Mouse (Mus musculus): ENCODE measurements around the gene Gm14305. TPM values are rescaled to one million over a fixed set of nuclear protein-coding genes. Genes with fewer than 3 reads are reported as not detected.
"Not testable (repeated sequence)": the region's sequence is repeated elsewhere in the genome, so short reads cannot be mapped to it uniquely, and the experiment has no call there.

The Gm14305 gene
- polyA plus RNA-seq (2021): 22.3 TPM

- ATAC-seq; DNase-seq (ENCODE audit: low read depth, low spot score); POLR2A ChIA-PET; in situ Hi-C loops (cut with MboI; ENCODE audit: low pct_unique_long_range_greater_than_20kb); H3K27me3 ChIP-seq; CTCF ChIA-PET: not testable (repeated sequence)
Measured at GRCm38 (mm10) chr2:176708051-176708450, at the start of gene Gm14305. Gm14305 (plus strand) TSS chr2:176708328.

- in situ Hi-C loops (cut with MboI; ENCODE audit: low pct_unique_long_range_greater_than_20kb); H3K27me3 ChIP-seq; ATAC-seq; CTCF ChIA-PET; POLR2A ChIA-PET; DNase-seq (ENCODE audit: low read depth, low spot score): not testable (repeated sequence)
Measured at GRCm38 (mm10) chr2:176670222-176670621, 37.9 kb upstream of the Gm14305 start, which contains the start of gene Zfp973. Zfp973 (plus strand) TSS chr2:176670522.

Other genes with a start within 250 kb of the Gm14305 start
- gene Gm14434, start 221.5 kb upstream of the Gm14305 start, polyA plus RNA-seq (2021): 5.7 TPM
- gene Zfp967, start 187.3 kb upstream of the Gm14305 start, polyA plus RNA-seq (2021): not detected
- gene Gm14308, start 72.0 kb upstream of the Gm14305 start, polyA plus RNA-seq (2021): 1.0 TPM
- 10.0 TPM for gene Zfp973, start 37.8 kb upstream of the Gm14305 start, polyA plus RNA-seq (2021)
- gene Gm14295, start 90.3 kb downstream of the Gm14305 start, polyA plus RNA-seq (2021): 19.9 TPM
- not detected for gene Gm14408, start 122.8 kb downstream of the Gm14305 start, polyA plus RNA-seq (2021)
- 6.8 TPM for gene Gm14296, start 219.5 kb downstream of the Gm14305 start, polyA plus RNA-seq (2021)